Mouse (Mus musculus): ENCODE measurements at regions not wholly inside any gene's neighbourhood (a gene's known extent, or its start where the extent isn't known, plus 50 kb on each side); places are given as distances from the start of the nearest gene placed in this dataset.

DNA sequence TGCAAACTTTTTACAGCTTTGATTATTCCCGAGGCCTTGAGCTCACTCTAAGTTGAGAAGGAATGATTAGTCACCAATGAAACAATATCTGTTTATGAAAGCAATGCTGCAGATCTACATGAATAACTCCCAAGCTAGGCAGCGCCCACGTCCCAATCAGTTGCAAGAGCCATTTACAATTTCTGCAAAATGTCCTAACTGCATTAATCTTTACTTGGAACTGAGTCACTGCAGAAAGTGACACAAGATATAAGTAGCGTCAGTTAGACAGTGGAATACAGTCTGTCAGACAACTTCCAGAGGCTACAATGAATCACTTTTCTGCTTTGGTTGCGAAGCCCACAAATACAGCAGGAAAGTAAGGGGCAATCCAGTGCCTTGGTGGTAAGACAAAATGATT lies 145.2 kb downstream of the Kif2b start:
- 55% methylated on average over 5 of the region's 5 CpGs for WGBS (ENCODE audit: insufficient replicate concordance)
- H3K27ac ChIP-seq: no peak overlapping the region
- no peak overlapping the region for H3K4me3 ChIP-seq (ENCODE audit: insufficient read depth in 1 of 2, low read depth in 2 of 2, low read length in 2 of 2)
- H3K9ac ChIP-seq (replicated peaks): no peak overlapping the region
- ATAC-seq (ENCODE audit: insufficient read depth): no peak
- H3K36me3 ChIP-seq (replicated peaks; ENCODE audit: control insufficient read depth, insufficient read depth, low read depth): no peaks in the 10 kb centered on the region
- no peaks in the 10 kb centered on the region for H3K4me1 ChIP-seq (replicated peaks; ENCODE audit: control insufficient read depth in 2 of 2, insufficient read depth in 2 of 2, low read length in 1 of 2)
- H3K9me3 ChIP-seq (ENCODE audit: control insufficient read depth, low read length): no peaks in the 10 kb centered on the region
- H3K4me2 ChIP-seq (ENCODE audit: low read depth): no peak overlapping the region
- DNase-seq (ENCODE audit: low read depth in 3 of 3, low spot score in 3 of 3): no peak
- TF ChIP-seq EP300 (IDR thresholded peaks at IDR 0.05; ENCODE audit: low read depth) (no peak), CTCF (IDR thresholded peaks at IDR 0.05; ENCODE audit: low read depth) (no peak)
- no peaks in the 10 kb centered on the region for H3K27me3 ChIP-seq (ENCODE audit: control insufficient read depth, insufficient read depth, low read length)

DNA sequence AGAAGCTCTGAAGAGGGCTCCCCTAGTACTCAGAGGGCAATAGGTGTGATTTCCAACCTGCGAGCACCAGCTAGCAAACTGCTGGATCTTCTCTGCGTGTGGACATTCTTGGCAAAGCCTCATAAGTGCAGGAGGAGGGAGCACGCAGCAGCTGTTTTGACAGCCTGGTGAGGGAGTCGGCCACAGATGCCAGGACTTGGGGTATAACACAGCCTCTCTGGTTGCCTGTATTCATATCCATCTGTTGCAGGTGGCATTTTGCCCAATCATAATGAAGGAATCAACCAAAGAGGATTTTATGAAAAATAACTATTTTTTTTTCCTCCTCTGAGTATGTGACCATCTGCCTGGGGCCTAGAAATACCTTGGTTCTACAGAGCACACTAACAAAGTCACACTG lies 150.6 kb downstream of the Kif2b start:
- Histone ChIP-seq H3K4me3 (ENCODE audit: insufficient read depth in 1 of 2, low read depth in 2 of 2, low read length in 2 of 2) (no peak overlapping the region), H3K36me3 (replicated peaks; ENCODE audit: control insufficient read depth, insufficient read depth, low read depth) (no peaks in the 10 kb centered on the region), H3K9ac (replicated peaks) (no peak overlapping the region), H3K9me3 (ENCODE audit: control insufficient read depth, low read length) (no peaks in the 10 kb centered on the region), H3K4me1 (replicated peaks; ENCODE audit: control insufficient read depth in 2 of 2, insufficient read depth in 2 of 2, low read length in 1 of 2) (no peaks in the 10 kb centered on the region), H3K27ac (no peak overlapping the region), H3K4me2 (ENCODE audit: low read depth) (no peak overlapping the region), H3K27me3 (ENCODE audit: control insufficient read depth, insufficient read depth, low read length) (no peaks in the 10 kb centered on the region)
- WGBS (ENCODE audit: insufficient replicate concordance): 64% methylated on average over 4 of the region's 4 CpGs
- ATAC-seq (ENCODE audit: insufficient read depth) (no peak), DNase-seq (ENCODE audit: low read depth in 3 of 3, low spot score in 3 of 3) (no peak)
- TF ChIP-seq CTCF (IDR thresholded peaks at IDR 0.05; ENCODE audit: low read depth) (no peak), EP300 (IDR thresholded peaks at IDR 0.05; ENCODE audit: low read depth) (no peak)

DNA sequence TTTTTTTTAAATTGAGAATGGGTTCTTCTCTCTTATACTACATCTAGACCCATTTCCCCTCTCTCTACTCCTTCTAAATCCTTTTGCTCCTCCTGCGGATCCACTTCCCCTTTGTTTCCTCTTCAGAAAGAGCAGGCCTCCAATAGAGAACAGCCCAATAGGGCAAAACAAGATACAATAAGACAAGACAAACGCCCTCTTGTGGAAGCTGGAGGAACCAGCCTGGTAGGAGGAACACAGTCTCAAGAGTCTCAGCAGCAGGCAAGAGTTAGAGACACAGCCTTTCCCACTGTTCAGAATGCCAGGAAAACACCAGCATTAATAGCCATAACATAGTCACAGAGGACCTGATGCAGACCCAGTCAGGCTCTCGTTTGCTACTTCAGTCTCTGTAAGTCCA lies 190.2 kb downstream of the Kif2b start:
- Histone ChIP-seq H3K4me2 (ENCODE audit: low read depth) (no peak overlapping the region), H3K9me3 (ENCODE audit: control insufficient read depth, low read length) (no peaks in the 10 kb centered on the region), H3K27ac (no peak overlapping the region), H3K36me3 (replicated peaks; ENCODE audit: control insufficient read depth, insufficient read depth, low read depth) (no peaks in the 10 kb centered on the region), H3K4me1 (replicated peaks; ENCODE audit: control insufficient read depth in 2 of 2, insufficient read depth in 2 of 2, low read length in 1 of 2) (no peaks in the 10 kb centered on the region), H3K4me3 (ENCODE audit: insufficient read depth in 1 of 2, low read depth in 2 of 2, low read length in 2 of 2) (no peak overlapping the region), H3K27me3 (ENCODE audit: control insufficient read depth, insufficient read depth, low read length) (no peaks in the 10 kb centered on the region), H3K9ac (replicated peaks) (no peak overlapping the region)
- 28% methylated on average over 3 of the region's 3 CpGs for WGBS (ENCODE audit: insufficient replicate concordance)
- no peak for DNase-seq (ENCODE audit: low read depth in 3 of 3, low spot score in 3 of 3)
- ATAC-seq (ENCODE audit: insufficient read depth): no peak
- no peak for TF ChIP-seq EP300 (IDR thresholded peaks at IDR 0.05; ENCODE audit: low read depth)
- TF ChIP-seq CTCF (IDR thresholded peaks at IDR 0.05; ENCODE audit: low read depth): no peak

- DNase-seq (ENCODE audit: low read depth in 3 of 3, low spot score in 3 of 3): no peak
- WGBS (ENCODE audit: insufficient replicate concordance): 15% methylated on average over 4 of the region's 4 CpGs
- H3K27me3 ChIP-seq (ENCODE audit: control insufficient read depth, insufficient read depth, low read length): no peaks in the 10 kb centered on the region
These were observed 220.3 kb downstream of the Kif2b start for GRCm38 (mm10) chr11:91357029-91357428.

DNA sequence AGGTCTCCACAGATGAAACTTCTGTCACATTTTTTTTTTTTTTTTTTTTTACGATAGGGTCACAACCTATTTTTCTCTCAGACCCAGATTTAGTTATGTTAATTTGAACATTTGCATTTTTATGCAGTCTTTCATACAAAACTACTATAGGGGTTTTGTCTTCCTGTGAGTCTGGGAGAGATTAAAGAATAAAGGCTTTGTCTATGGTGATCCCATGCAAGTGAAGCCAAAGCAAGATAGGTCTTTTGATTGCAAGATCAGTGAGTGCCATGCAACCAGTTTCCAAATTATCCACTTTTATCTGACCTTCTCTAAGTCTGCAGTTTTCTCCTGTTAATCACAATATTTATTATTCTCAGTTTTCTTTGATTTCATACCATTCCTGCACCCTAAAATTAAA lies 234.7 kb downstream of the Kif2b start:
- WGBS (ENCODE audit: insufficient replicate concordance): 68% methylated on average over 1 of the region's 1 CpGs
- H3K4me1 ChIP-seq (replicated peaks; ENCODE audit: control insufficient read depth in 2 of 2, insufficient read depth in 2 of 2, low read length in 1 of 2): no peaks in the 10 kb centered on the region
- H3K36me3 ChIP-seq (replicated peaks; ENCODE audit: control insufficient read depth, insufficient read depth, low read depth): no peaks in the 10 kb centered on the region
- ATAC-seq (ENCODE audit: insufficient read depth): no peak
- H3K9ac ChIP-seq (replicated peaks): no peak overlapping the region
- TF ChIP-seq CTCF (IDR thresholded peaks at IDR 0.05; ENCODE audit: low read depth): no peak
- no peak for TF ChIP-seq EP300 (IDR thresholded peaks at IDR 0.05; ENCODE audit: low read depth)
- no peaks in the 10 kb centered on the region for H3K9me3 ChIP-seq (ENCODE audit: control insufficient read depth, low read length)
- DNase-seq (ENCODE audit: low read depth in 3 of 3, low spot score in 3 of 3): no peak
- H3K27me3 ChIP-seq (ENCODE audit: control insufficient read depth, insufficient read depth, low read length): no peaks in the 10 kb centered on the region
- no peak overlapping the region for H3K27ac ChIP-seq
- H3K4me2 ChIP-seq (ENCODE audit: low read depth): no peak overlapping the region
- H3K4me3 ChIP-seq (ENCODE audit: insufficient read depth in 1 of 2, low read depth in 2 of 2, low read length in 2 of 2): no peak overlapping the region

More at GRCm38 (mm10) chr11:91357029-91357428, 220.3 kb downstream of the Kif2b start:
- Histone ChIP-seq H3K4me2 (ENCODE audit: low read depth) (no peak overlapping the region), H3K9ac (replicated peaks) (no peak overlapping the region), H3K9me3 (ENCODE audit: control insufficient read depth, low read length) (no peaks in the 10 kb centered on the region), H3K4me1 (replicated peaks; ENCODE audit: control insufficient read depth in 2 of 2, insufficient read depth in 2 of 2, low read length in 1 of 2) (no peaks in the 10 kb centered on the region), H3K27ac (no peak overlapping the region), H3K4me3 (ENCODE audit: insufficient read depth in 1 of 2, low read depth in 2 of 2, low read length in 2 of 2) (no peak overlapping the region), H3K36me3 (replicated peaks; ENCODE audit: control insufficient read depth, insufficient read depth, low read depth) (no peaks in the 10 kb centered on the region)
- TF ChIP-seq EP300 (IDR thresholded peaks at IDR 0.05; ENCODE audit: low read depth) (no peak), CTCF (IDR thresholded peaks at IDR 0.05; ENCODE audit: low read depth) (no peak)
- ATAC-seq (ENCODE audit: insufficient read depth): no peak
